Mouse (Mus musculus) midbrain, embryonic 11.5 days (tissue): Measurements from ENCODE around the gene Banf2. TPM values are rescaled to one million over a fixed set of nuclear protein-coding genes. Genes with fewer than 3 reads are reported as not detected.

Experiments
- ATAC-seq: fragments of 200-750 bp; cut with Nextera tagmentation; 2 replicates; pipeline ENCODE4 v1.8.0; 2017; ENCODE audit warnings: moderate TSS enrichment, moderate library complexity; ENCODE audit not compliant: low FRiP score
- DNase-seq: peaks from one replicate; pipeline ENCODE4 v3.0.0; 2015; ENCODE audit warnings: low spot score; ENCODE audit errors: missing footprints
- H3K27ac ChIP-seq: fragments of 300-500 bp; sonication (generic); 2 replicates; pipeline ENCODE4 v1.5.1; 2014; ENCODE audit warnings: low read depth, low read length
- H3K27me3 ChIP-seq: fragments of 300-500 bp; sonication (generic); 2 replicates; pipeline ENCODE4 v1.6.1; 2014; ENCODE audit warnings: mild to moderate bottlenecking, low read length, moderate library complexity, mixed read lengths; ENCODE audit not compliant: control insufficient read depth, insufficient read depth
- H3K36me3 ChIP-seq: fragments of 300-500 bp; sonication (generic); 2 replicates; pipeline ENCODE4 v1.6.1; 2014; ENCODE audit warnings: mild to moderate bottlenecking, low read length, moderate library complexity, mixed read lengths; ENCODE audit not compliant: control insufficient read depth, insufficient read depth
- H3K4me1 ChIP-seq: fragments of 300-500 bp; sonication (generic); 2 replicates; pipeline ENCODE4 v1.6.1; 2014; ENCODE audit warnings: low read length; ENCODE audit not compliant: control insufficient read depth, insufficient read depth
- H3K4me2 ChIP-seq: fragments of 300-500 bp; sonication (generic); 2 replicates; pipeline ENCODE4 v1.6.1; 2014; ENCODE audit warnings: mild to moderate bottlenecking, moderate library complexity
- H3K4me3 ChIP-seq: fragments of 300-500 bp; sonication (generic); 2 replicates; pipeline ENCODE4 v1.5.1; 2014; ENCODE audit warnings: low read depth, low read length
- H3K9ac ChIP-seq: fragments of 300-500 bp; sonication (generic); 2 replicates; pipeline ENCODE4 v1.6.1; 2014; ENCODE audit warnings: low read length
- H3K9me3 ChIP-seq: fragments of 300-500 bp; sonication (generic); 2 replicates; pipeline ENCODE4 v1.6.1; 2016; ENCODE audit warnings: low read length; ENCODE audit not compliant: control insufficient read depth
- WGBS: fragments of 180-500 bp; shearing (Covaris S2); extraction: QIAGEN DNeasy Blood & Tissue Kit; methylation state at CpG from one replicate; pipeline ENCODE4 v1.1.7; 2014; 5-methylcytosine and 5-hydroxymethylcytosine counted together
- polyA plus RNA-seq: library from polyadenylated mRNA; unstranded; fragments of >200 nt; fragmentation: Nextera tagmentation; extraction: Ambion mirVana; gene quantifications from 2 replicates; pipeline ENCODE4 v1.2.1, GENCODE M21; 2014

Banf2 gene
- polyA plus RNA-seq, 1 experiment from 2014 or later, result not detected

- Histone ChIP-seq H3K4me1 (no peaks in the 10 kb centered on the region), H3K9me3 (no peaks in the 10 kb centered on the region), H3K4me3 (no peak overlapping the region), H3K4me2 (no peak overlapping the region), H3K9ac (no peak overlapping the region), H3K36me3 (no peaks in the 10 kb centered on the region), H3K27me3 (no peaks in the 10 kb centered on the region), H3K27ac (no peak overlapping the region)
- 41% methylated on average over 7 of the region's 7 CpGs for WGBS
- no peak for ATAC-seq
- no peak for DNase-seq
Measured at GRCm38 (mm10) chr2:144072642-144073041, 39.8 kb downstream of the Banf2 start.

- no peak overlapping the region for H3K4me2 ChIP-seq
- 98% methylated on average over 5 of the region's 5 CpGs for WGBS
- H3K27me3 ChIP-seq, result no peaks in the 10 kb centered on the region
- H3K36me3 ChIP-seq, result no peaks in the 10 kb centered on the region
- no peak overlapping the region for H3K27ac ChIP-seq
- ATAC-seq, result no peak
- H3K4me3 ChIP-seq, result no peak overlapping the region
- H3K4me1 ChIP-seq, result no peaks in the 10 kb centered on the region
- DNase-seq, result no peak
- no peaks in the 10 kb centered on the region for H3K9me3 ChIP-seq
- H3K9ac ChIP-seq, result no peak overlapping the region
Measured at GRCm38 (mm10) chr2:144074059-144074458, 41.2 kb downstream of the Banf2 start.

GRCm38 (mm10) chr2:144076625-144077024 is 43.8 kb downstream of the Banf2 start:
- H3K9me3 ChIP-seq, result no peaks in the 10 kb centered on the region
- no peak for DNase-seq
- H3K36me3 ChIP-seq, result no peaks in the 10 kb centered on the region
- H3K4me1 ChIP-seq, result no peaks in the 10 kb centered on the region
- no peak for ATAC-seq
- H3K4me2 ChIP-seq, result no peak overlapping the region
- H3K4me3 ChIP-seq, result no peak overlapping the region
- 91% methylated on average over 2 of the region's 2 CpGs for WGBS
- no peaks in the 10 kb centered on the region for H3K27me3 ChIP-seq
- H3K27ac ChIP-seq, result no peak overlapping the region
- H3K9ac ChIP-seq, result no peak overlapping the region

- Histone ChIP-seq H3K9ac (no peak overlapping the region), H3K4me3 (no peak overlapping the region), H3K4me1 (no peaks in the 10 kb centered on the region), H3K36me3 (no peaks in the 10 kb centered on the region), H3K4me2 (no peak overlapping the region), H3K27me3 (no peaks in the 10 kb centered on the region), H3K27ac (no peak overlapping the region), H3K9me3 (no peaks in the 10 kb centered on the region)
- WGBS, result 88% methylated on average over 3 of the region's 3 CpGs
- no peak for DNase-seq
- ATAC-seq, result no peak
Measured at GRCm38 (mm10) chr2:144078897-144079296, 46.0 kb downstream of the Banf2 start.

- DNase-seq (no peak), ATAC-seq (peak; percentile 55; the same call in 1 of the 2 replicates)
- 20% methylated on average over 18 of the region's 18 CpGs for WGBS
- Histone ChIP-seq H3K36me3 (no peaks in the 10 kb centered on the region), H3K4me2 (no peak overlapping the region), H3K4me3 (no peak overlapping the region), H3K9ac (peak overlapping the region; percentile 47), H3K9me3 (no peaks in the 10 kb centered on the region), H3K27ac (no peak overlapping the region), H3K27me3 (no peaks in the 10 kb centered on the region), H3K4me1 (peaks cover 3% of the 10 kb centered on the region)
Measured at GRCm38 (mm10) chr2:144086183-144086847, 53.5 kb downstream of the Banf2 start.

- peaks cover 3% of the 10 kb centered on the region for H3K4me1 ChIP-seq
- DNase-seq, result no peak
- no peak overlapping the region for H3K27ac ChIP-seq
- H3K4me2 ChIP-seq, result no peak overlapping the region
- no peaks in the 10 kb centered on the region for H3K9me3 ChIP-seq
- no peak overlapping the region for H3K9ac ChIP-seq
- 65% methylated on average over 9 of the region's 9 CpGs for whole genome bisulfite sequencing
- no peaks in the 10 kb centered on the region for H3K36me3 ChIP-seq
- H3K27me3 ChIP-seq, result no peaks in the 10 kb centered on the region
- no peak overlapping the region for H3K4me3 ChIP-seq
- ATAC-seq, result no peak
Measured at GRCm38 (mm10) chr2:144087899-144088584, 55.2 kb downstream of the Banf2 start.

GRCm38 (mm10) chr2:144092767-144093166 is 59.9 kb downstream of the Banf2 start:
- H3K36me3 ChIP-seq, result no peaks in the 10 kb centered on the region
- 78% methylated on average over 4 of the region's 4 CpGs for WGBS

GRCm38 (mm10) chr2:144094721-144095120 is 61.9 kb downstream of the Banf2 start:
- Histone ChIP-seq H3K36me3 (no peaks in the 10 kb centered on the region), H3K4me3 (no peak overlapping the region), H3K9ac (no peak overlapping the region), H3K27ac (no peak overlapping the region), H3K4me1 (no peaks in the 10 kb centered on the region), H3K9me3 (no peaks in the 10 kb centered on the region), H3K27me3 (no peaks in the 10 kb centered on the region), H3K4me2 (no peak overlapping the region)
- ATAC-seq, result no peak
- 74% methylated on average over 1 of the region's 1 CpGs for WGBS
- no peak for DNase-seq

More at GRCm38 (mm10) chr2:144092767-144093166, 59.9 kb downstream of the Banf2 start:
- ATAC-seq (no peak), DNase-seq (no peak)
- Histone ChIP-seq H3K9me3 (no peaks in the 10 kb centered on the region), H3K4me3 (no peak overlapping the region), H3K4me1 (no peaks in the 10 kb centered on the region), H3K9ac (no peak overlapping the region), H3K4me2 (no peak overlapping the region), H3K27ac (no peak overlapping the region), H3K27me3 (no peaks in the 10 kb centered on the region)

- Histone ChIP-seq H3K27me3 (no peaks in the 10 kb centered on the region), H3K36me3 (no peaks in the 10 kb centered on the region), H3K4me1 (peaks cover 3% of the 10 kb centered on the region; the same call in 1 of the 2 replicates), H3K9me3 (no peaks in the 10 kb centered on the region), H3K27ac (no peak overlapping the region; the same call in 1 of the 2 replicates), H3K9ac (no peak overlapping the region), H3K4me2 (no peak overlapping the region), H3K4me3 (no peak overlapping the region)
- DNase-seq (peak; percentile 75), ATAC-seq (peak; percentile 55)
- 55% methylated on average over 13 of the region's 13 CpGs for WGBS
Measured at GRCm38 (mm10) chr2:144101463-144101961, 68.7 kb downstream of the Banf2 start.
